Mouse (Mus musculus) small intestine, adult 2 months (tissue): ENCODE measurements around the gene Memo1.

ENCODE experiments used
- CTCF ChIP-seq: fragments of 200-500 bp; IDR thresholded peaks from 2 replicates; pipeline ENCODE4 v1.5.1; 2012; ENCODE audit warnings: low read depth, mild to moderate bottlenecking, control low read depth, inconsistent platforms, low read length, moderate library complexity, mixed read lengths; ENCODE audit not compliant: insufficient replicate concordance, insufficient read length; ENCODE audit errors: extremely low read depth
- POLR2A ChIP-seq: fragments of 200-500 bp; IDR thresholded peaks from 2 replicates; pipeline ENCODE4 v1.6.1; 2012; ENCODE audit warnings: low read depth, mild to moderate bottlenecking, control low read depth, inconsistent platforms, low read length, moderate library complexity

GRCm38 (mm10) chr17:74191446-74191845 is 103.9 kb downstream of the Memo1 start:
- TF ChIP-seq CTCF, result no peak
- TF ChIP-seq POLR2A, result no peak
